Mouse (Mus musculus) liver, embryonic 11.5 days (tissue): Measurements from ENCODE around the gene Nrde2. TPM values are rescaled to one million over a fixed set of nuclear protein-coding genes. Genes with fewer than 3 reads are reported as not detected.
A peak's percentile ranks its signal among the peaks of the same experiment; 100 is the strongest.

Experiments
- ATAC-seq: fragments of 200-750 bp; cut with Nextera tagmentation; replicated peaks from 2 replicates; pipeline ENCODE4 v1.8.0; 2017; ENCODE audit warnings: moderate number of reproducible peaks, mild to moderate bottlenecking, moderate TSS enrichment, moderate library complexity; ENCODE audit not compliant: low FRiP score
- DNase-seq: peaks from one replicate; pipeline ENCODE4 v3.0.0-alpha.2; 2017; ENCODE audit warnings: low spot score
- H3K27ac ChIP-seq: fragments of 300-500 bp; sonication (generic); 2 replicates; pipeline ENCODE4 v1.5.1; 2014; ENCODE audit warnings: mild to moderate bottlenecking, low read depth, low read length, control low read depth
- H3K27me3 ChIP-seq: fragments of 300-500 bp; sonication (generic); replicated peaks from 2 replicates; pipeline ENCODE4 v1.6.1; 2014; ENCODE audit warnings: low read length, mixed read lengths; ENCODE audit not compliant: control insufficient read depth, insufficient read depth
- H3K36me3 ChIP-seq: fragments of 300-500 bp; sonication (generic); 2 replicates; pipeline ENCODE4 v1.6.1; 2014; ENCODE audit warnings: mild to moderate bottlenecking, low read length, moderate library complexity, mixed read lengths; ENCODE audit not compliant: control insufficient read depth, insufficient read depth
- H3K4me1 ChIP-seq: fragments of 300-500 bp; sonication (generic); replicated peaks from 2 replicates; pipeline ENCODE4 v1.6.1; 2014; ENCODE audit warnings: low read length, mixed read lengths; ENCODE audit not compliant: control insufficient read depth, insufficient read depth
- H3K4me2 ChIP-seq: fragments of 300-500 bp; sonication (generic); 2 replicates; pipeline ENCODE4 v1.6.1; 2014; ENCODE audit warnings: mild to moderate bottlenecking, control low read depth, moderate library complexity
- H3K4me3 ChIP-seq: fragments of 300-500 bp; sonication (generic); 2 replicates; pipeline ENCODE4 v1.5.1; 2014; ENCODE audit warnings: low read depth, low read length, control low read depth
- H3K9ac ChIP-seq: fragments of 300-500 bp; sonication (generic); 2 replicates; pipeline ENCODE4 v1.6.1; 2014; ENCODE audit warnings: low read depth, low read length, control low read depth
- H3K9me3 ChIP-seq: fragments of 300-500 bp; sonication (generic); 2 replicates; pipeline ENCODE4 v1.6.1; 2016; ENCODE audit warnings: low read length, inconsistent platforms, mixed read lengths; ENCODE audit not compliant: control insufficient read depth
- WGBS: fragments of 180-500 bp; shearing (Covaris S2); extraction: QIAGEN DNeasy Blood & Tissue Kit; methylation state at CpG from one replicate; pipeline ENCODE4 v1.1.7; 2014; 5-methylcytosine and 5-hydroxymethylcytosine counted together
- polyA plus RNA-seq: library from polyadenylated mRNA; unstranded; fragments of >200 nt; fragmentation: Nextera tagmentation; extraction: Ambion mirVana; gene quantifications from 2 replicates; pipeline ENCODE4 v1.2.1, GENCODE M21; 2014

The Nrde2 gene
- polyA plus RNA-seq, 1 experiment from 2014 or later, result 14.0 TPM

DNA sequence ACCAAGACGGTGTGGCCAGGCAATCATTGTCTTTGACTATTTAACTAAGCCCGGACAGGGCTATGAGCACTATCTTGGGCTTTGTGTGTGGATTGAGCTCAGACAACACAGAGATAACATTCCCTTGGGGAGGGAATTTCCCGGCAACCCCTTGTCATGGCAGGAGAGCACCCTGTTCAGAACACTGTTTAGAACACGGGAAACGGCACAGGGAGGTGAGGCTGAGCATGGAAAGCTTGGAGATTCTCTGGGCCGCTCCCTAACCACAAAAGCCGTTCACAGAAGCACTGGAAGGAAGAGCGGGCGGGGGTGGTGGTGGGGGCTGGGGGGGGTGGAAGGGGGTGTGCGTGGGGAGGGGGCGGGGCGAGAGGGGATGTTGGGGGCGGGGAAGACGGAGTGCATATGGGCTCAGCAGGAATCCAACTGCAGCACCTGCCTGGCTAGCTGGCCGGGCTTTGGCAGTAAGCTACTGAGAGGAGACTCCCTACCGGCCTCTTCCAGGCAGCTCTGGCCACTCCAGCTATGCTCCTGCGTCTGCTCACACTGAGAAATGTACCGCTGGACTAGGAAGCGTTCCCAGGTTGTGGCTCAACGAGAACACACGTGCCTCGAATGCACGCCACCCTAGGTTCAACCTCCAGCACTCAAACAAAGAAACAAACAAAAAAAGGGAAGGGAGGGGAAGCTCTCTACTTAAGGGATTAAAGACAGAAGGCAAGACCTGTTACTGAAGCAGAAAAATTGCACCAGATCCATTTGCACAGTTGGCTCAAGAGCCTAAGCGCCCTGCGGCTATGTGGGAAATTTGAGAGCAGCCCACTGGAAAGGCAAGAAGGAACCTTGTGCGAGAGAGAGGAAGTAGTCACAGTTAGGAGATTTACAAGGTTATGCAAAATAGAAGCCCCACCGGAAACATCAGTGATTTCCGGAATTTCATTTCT, 8.7 kb upstream of the Nrde2 start:
- Histone ChIP-seq H3K36me3 (no peaks in the 10 kb centered on the region), H3K4me2 (peak overlapping the region; percentile 74), H3K9me3 (no peaks in the 10 kb centered on the region), H3K4me3 (peak overlapping the region; percentile 34), H3K4me1 (no peaks in the 10 kb centered on the region; the same call in 1 of the 2 replicates), H3K27me3 (no peaks in the 10 kb centered on the region), H3K9ac (peak overlapping the region; percentile 55), H3K27ac (0 out of 2 replicates have a peak overlapping the region, but pooled peaks have one; percentile 11)
- ATAC-seq (peak; percentile 65), DNase-seq (peak; percentile 48)
- 12% methylated on average over 21 of the region's 28 CpGs for WGBS

DNA sequence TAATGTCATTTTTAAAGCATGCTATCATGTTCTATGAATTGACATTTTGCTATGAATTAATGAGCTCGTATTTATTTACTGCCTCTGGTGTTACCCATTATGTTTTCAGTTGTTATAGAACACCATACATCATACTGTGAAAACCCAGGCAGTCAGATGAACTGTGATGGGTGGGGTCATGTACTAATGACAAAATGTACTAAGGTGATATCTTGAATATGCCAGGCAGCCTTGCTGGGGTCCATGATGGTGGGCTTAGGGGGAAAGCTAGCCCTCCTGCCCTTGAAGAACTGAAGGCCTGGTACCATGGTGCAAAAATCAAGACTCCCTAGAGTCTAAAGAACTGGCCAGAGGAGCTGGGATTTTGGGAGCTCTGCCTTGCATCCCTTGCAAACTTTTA, 8.0 kb upstream of the Nrde2 start:
- no peak overlapping the region for H3K9ac ChIP-seq
- DNase-seq, result no peak
- H3K9me3 ChIP-seq, result no peaks in the 10 kb centered on the region
- peak overlapping the region; percentile 74; the same call in 1 of the 2 replicates for H3K4me2 ChIP-seq
- no peak overlapping the region for H3K27ac ChIP-seq
- H3K36me3 ChIP-seq, result no peaks in the 10 kb centered on the region
- no peaks in the 10 kb centered on the region; the same call in 1 of the 2 replicates for H3K4me1 ChIP-seq
- no peak overlapping the region for H3K4me3 ChIP-seq
- ATAC-seq, result no peak
- no peaks in the 10 kb centered on the region for H3K27me3 ChIP-seq
- WGBS, result 77% methylated on average over 1 of the region's 1 CpGs

DNA sequence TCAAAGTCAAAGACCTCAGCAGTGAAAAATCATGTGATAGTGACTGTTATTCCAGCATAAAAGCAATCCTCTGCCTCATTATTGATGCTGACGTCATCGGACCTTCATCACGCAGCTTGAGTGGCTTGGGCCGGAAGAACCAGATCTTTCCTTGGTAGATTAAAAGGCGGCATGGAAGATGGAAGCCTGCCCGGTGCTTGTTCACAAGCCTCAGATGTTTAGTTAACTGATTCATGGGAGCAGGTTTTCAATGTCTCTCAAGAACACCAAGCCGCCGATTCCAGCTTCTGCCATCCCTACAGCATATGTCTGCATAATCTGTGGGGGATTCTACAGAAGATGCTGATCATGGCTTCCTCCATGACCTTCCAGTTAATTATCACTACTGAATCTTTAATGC, 7.5 kb upstream of the Nrde2 start:
- 84% methylated on average over 8 of the region's 8 CpGs for WGBS
- no peak for DNase-seq
- H3K9me3 ChIP-seq, result no peaks in the 10 kb centered on the region
- H3K27me3 ChIP-seq, result no peaks in the 10 kb centered on the region
- no peak overlapping the region for H3K27ac ChIP-seq
- H3K4me1 ChIP-seq, result no peaks in the 10 kb centered on the region; the same call in 1 of the 2 replicates
- no peak overlapping the region for H3K4me3 ChIP-seq
- no peak overlapping the region for H3K9ac ChIP-seq
- ATAC-seq, result no peak
- no peak overlapping the region for H3K4me2 ChIP-seq
- no peaks in the 10 kb centered on the region for H3K36me3 ChIP-seq

DNA sequence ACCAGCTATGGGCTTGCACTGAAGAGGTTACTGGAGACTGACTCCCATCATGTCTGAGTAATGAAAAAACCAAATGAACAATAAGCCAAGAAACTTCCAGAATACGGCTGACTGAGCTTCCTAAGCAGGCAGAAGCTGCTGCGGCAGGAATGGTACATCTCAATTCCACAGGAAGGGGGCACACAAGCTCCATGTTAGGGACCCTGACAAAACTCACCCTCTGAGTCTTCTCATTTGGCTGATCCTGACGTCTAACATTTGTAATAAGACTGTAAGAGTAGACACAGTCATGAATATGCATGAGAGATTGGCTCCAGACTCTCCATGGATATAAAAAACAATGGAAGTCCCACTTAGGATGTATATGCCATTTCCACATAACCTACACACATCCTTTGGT, 6.7 kb upstream of the Nrde2 start:
- H3K27ac ChIP-seq, result no peak overlapping the region
- no peaks in the 10 kb centered on the region for H3K36me3 ChIP-seq
- DNase-seq (no peak), ATAC-seq (no peak; the same call in 1 of the 2 replicates)
- H3K9me3 ChIP-seq, result no peaks in the 10 kb centered on the region
- no peaks in the 10 kb centered on the region for H3K27me3 ChIP-seq
- WGBS, result 29% methylated on average over 3 of the region's 3 CpGs
- no peak overlapping the region for H3K4me2 ChIP-seq
- no peaks in the 10 kb centered on the region; the same call in 1 of the 2 replicates for H3K4me1 ChIP-seq
- H3K4me3 ChIP-seq, result no peak overlapping the region
- no peak overlapping the region for H3K9ac ChIP-seq

DNA sequence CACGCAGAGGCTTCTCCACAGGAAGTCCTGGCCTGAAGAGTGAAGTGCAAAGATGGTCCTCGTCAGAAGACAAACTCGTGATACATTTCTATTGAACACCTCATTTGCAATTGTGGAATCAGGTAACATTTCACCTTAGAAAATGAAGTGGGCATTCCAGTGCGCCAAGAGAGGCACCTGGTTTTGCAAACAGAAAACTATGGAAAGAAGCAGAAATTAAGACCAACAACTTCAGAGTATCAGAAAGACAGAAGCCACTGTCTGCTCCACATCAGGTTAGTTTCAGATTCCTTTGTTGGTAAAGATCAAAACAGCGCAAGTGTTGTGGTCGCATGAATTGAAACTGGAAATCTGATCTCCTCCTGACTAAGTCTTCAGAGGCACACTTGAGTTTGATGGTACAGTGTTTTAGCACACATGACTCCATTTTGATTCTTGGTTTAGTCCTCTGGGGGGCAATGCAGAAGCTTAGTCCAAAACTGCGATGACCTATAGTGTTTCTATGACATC, 5.6 kb upstream of the Nrde2 start:
- Histone ChIP-seq H3K4me3 (no peak overlapping the region), H3K9me3 (no peaks in the 10 kb centered on the region), H3K36me3 (no peaks in the 10 kb centered on the region), H3K27me3 (no peaks in the 10 kb centered on the region), H3K9ac (no peak overlapping the region), H3K27ac (no peak overlapping the region), H3K4me1 (no peaks in the 10 kb centered on the region; the same call in 1 of the 2 replicates), H3K4me2 (no peak overlapping the region)
- ATAC-seq (no peak), DNase-seq (no peak)
- 70% methylated on average over 7 of the region's 7 CpGs for WGBS

DNA sequence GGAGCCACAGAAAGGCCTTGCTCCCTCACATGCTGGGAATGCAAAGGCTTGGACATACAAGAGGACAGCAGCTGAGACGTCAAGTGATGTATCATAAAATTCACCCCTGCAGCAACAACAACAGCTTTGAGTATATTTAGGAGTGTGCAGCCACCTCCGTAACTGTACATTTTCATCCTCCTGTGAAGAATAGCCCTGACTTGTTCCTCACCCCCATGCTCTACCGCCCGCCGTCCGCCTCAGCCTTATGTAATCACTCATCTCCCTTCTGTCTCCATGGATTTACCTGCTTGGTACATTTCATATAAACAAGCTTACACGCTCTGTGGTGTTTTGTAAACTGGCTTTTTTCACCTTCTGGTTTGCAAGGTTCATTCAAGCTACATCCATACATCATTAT, 7.0 kb downstream of the Nrde2 start:
- WGBS, result 92% methylated on average over 7 of the region's 7 CpGs
- Histone ChIP-seq H3K27ac (no peak overlapping the region), H3K36me3 (peaks cover 26% of the 10 kb centered on the region), H3K9me3 (no peaks in the 10 kb centered on the region), H3K27me3 (no peaks in the 10 kb centered on the region), H3K9ac (no peak overlapping the region), H3K4me1 (no peaks in the 10 kb centered on the region), H3K4me2 (no peak overlapping the region), H3K4me3 (no peak overlapping the region)
- ATAC-seq, result no peak
- no peak for DNase-seq

DNA sequence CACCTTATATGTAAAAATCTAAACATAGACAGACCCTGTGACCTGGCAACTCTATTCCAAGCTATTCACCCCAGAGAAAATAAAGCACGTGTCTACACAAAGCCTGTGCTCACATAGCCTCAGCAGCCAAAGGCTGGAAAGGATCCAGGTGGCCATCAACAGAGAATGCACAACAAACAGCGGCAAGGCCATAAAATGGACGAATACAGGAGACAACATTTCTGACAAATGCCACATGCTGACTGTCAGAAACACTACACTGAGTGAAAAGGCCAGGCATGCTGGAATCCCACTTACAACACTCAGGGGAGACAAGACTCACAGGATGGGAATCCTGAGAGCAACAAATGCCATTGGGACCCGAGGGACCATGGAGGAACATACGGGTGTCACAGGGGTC, 15.2 kb downstream of the Nrde2 start:
- WGBS, result 86% methylated on average over 5 of the region's 5 CpGs
- H3K4me2 ChIP-seq, result no peak overlapping the region
- H3K36me3 ChIP-seq, result peaks cover 54% of the 10 kb centered on the region
- ATAC-seq (no peak), DNase-seq (no peak)
- no peak overlapping the region for H3K27ac ChIP-seq
- no peaks in the 10 kb centered on the region for H3K4me1 ChIP-seq
- H3K9me3 ChIP-seq, result no peaks in the 10 kb centered on the region
- H3K9ac ChIP-seq, result no peak overlapping the region
- no peak overlapping the region for H3K4me3 ChIP-seq
- H3K27me3 ChIP-seq, result no peaks in the 10 kb centered on the region

DNA sequence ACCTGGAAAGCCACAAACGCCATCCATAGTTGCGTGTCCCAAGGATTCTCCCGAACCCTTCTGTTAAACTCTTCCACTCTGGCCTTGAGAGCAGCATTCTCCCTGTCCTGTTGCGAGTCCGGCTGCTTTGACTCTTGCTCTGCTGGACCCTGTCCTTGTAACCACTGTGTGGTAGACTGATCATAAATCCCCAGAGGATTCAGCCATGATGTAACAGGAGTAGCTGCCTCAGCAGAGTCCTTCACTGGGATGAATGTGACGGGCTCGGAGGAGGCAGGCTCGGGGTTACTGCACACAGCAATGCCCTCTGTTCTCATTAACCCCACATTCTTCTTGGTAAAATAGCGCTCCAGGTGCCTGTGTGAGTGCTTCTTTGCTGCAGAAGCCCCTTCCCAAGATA, 15.7 kb downstream of the Nrde2 start:
- Histone ChIP-seq H3K9me3 (no peaks in the 10 kb centered on the region), H3K27me3 (no peaks in the 10 kb centered on the region), H3K4me1 (no peaks in the 10 kb centered on the region), H3K36me3 (peaks cover 52% of the 10 kb centered on the region), H3K4me2 (no peak overlapping the region), H3K4me3 (no peak overlapping the region), H3K9ac (no peak overlapping the region), H3K27ac (no peak overlapping the region)
- DNase-seq (no peak), ATAC-seq (no peak)
- WGBS, result 93% methylated on average over 9 of the region's 9 CpGs
